Mouse (Mus musculus) mouse trophoblast stem cell (cell line): ENCODE data around the gene Tnfrsf18.

Source experiments
- in situ Hi-C, 2 experiments: fragments of 300-500 bp; cut with MseI, MboI; formaldehyde crosslinking; loops; 2 replicates in 1 of 2; 3 replicates in 1 of 2; pipeline ENCODE4 v1.15.1; 2025

The Tnfrsf18 gene

DNA sequence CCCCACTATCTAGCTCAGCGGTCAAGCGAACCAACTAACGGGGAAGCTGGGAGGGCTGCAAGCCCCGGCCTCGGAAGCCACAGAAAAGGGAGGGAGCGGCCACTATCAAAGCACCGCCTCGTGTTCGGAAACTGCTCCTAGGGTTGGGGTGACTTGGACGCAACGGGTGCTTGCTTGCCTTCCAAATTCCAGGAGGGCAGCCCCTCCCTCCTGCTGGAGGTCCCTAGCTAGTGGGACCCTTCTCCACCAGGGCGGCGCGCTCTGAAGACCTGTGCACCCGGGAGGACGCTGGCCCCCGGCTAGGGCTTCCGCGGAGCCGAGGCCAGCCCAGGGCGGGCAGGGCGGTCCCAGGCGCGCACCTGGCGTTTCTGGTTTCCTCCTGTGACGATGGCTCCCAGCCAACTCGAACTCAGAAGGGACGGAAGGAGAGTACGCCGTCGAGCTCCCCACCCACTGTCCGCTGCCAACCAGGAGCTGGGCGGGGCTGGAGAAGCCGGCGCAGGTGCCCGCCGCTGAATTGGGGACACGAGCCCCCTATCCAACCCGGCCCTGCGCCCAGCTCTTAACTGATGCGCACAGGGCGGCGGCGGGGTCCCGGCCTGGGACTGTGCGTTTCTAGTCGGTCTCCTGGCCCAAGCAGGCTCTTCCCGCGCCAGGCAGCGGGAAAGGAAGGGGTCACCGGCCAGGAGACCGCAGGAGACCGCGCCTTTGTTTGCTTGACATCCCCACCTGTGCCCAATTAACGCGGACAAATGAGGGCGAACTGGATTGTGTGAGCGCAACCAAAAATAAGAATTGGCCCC lies 51.7 kb downstream of the Tnfrsf18 start:
- in situ Hi-C loops, result no loop called here
